In genomic region chr5:32962581-32962980, GRCm38 (mm10) we compare ENCODE assay signal across 28 mouse cellular contexts.
"Had no signal": no experiment of that assay in that cellular context is flagged by ENCODE, and none has a peak within 500 bp of the region (broad histone marks: within the 10 kb centered on the region; RNA-seq: fewer than 3 reads in every experiment).

No protein-coding gene starts in this region.

- H3K27ac ChIP-seq: heart, embryonic 10.5 days; heart, embryonic 13.5 days; heart, embryonic 15.5 days; hindbrain, embryonic 10.5 days; hindbrain, embryonic 12.5 days; hindbrain, embryonic 13.5 days; hindbrain, embryonic 14.5 days; hindbrain, embryonic 15.5 days; hindbrain, postnatal 0 days; intestine, embryonic 15.5 days; kidney, embryonic 15.5 days; kidney, postnatal 0 days; left cerebral cortex, adult 2 months had no signal

- DNase-seq: heart, postnatal 10 days; heart, postnatal 14 days; heart, postnatal 36 days; heart, postnatal 4 days; kidney, adult 11 months; kidney, adult 18-20 months; kidney, adult 2 months; kidney, adult 8-10 months; kidney, adult 9 months; kidney, postnatal 10 days; kidney, postnatal 14 days; kidney, postnatal 25 days; kidney, postnatal 36 days; kidney, postnatal 4 days had no signal

- H3K4me3 ChIP-seq: heart, embryonic 10.5 days; heart, embryonic 12.5 days; heart, embryonic 13.5 days; heart, embryonic 15.5 days; hindbrain, embryonic 10.5 days; hindbrain, embryonic 12.5 days; hindbrain, embryonic 13.5 days; hindbrain, embryonic 15.5 days; intestine, embryonic 15.5 days; kidney, embryonic 15.5 days; left cerebral cortex, adult 2 months had no signal
